Mouse (Mus musculus) thymus, adult 2 months (tissue): ENCODE measurements at regions not wholly inside any gene's neighbourhood (a gene's known extent, or its start where the extent isn't known, plus 50 kb on each side); places are given as distances from the start of the nearest gene placed in this dataset.

Source experiments
- CTCF ChIP-seq: fragments of 200-500 bp; IDR thresholded peaks from 2 replicates; pipeline ENCODE4 v1.5.1; 2012; ENCODE audit warnings: mild to moderate bottlenecking, control low read depth, low read length, moderate library complexity, borderline replicate concordance; ENCODE audit not compliant: control insufficient read depth, poor library complexity, insufficient read depth; ENCODE audit errors: extremely low read depth
- POLR2A ChIP-seq: fragments of 200-500 bp; IDR thresholded peaks from 2 replicates; pipeline ENCODE4 v1.6.1; 2012; ENCODE audit warnings: mild to moderate bottlenecking, low read length, control low read depth, moderate library complexity; ENCODE audit not compliant: control insufficient read depth, poor library complexity, insufficient read depth; ENCODE audit errors: extremely low read depth

GRCm38 (mm10) chr13:31746276-31746675 lies 60.2 kb upstream of the Foxc1 start:
- TF ChIP-seq CTCF (no peak), POLR2A (no peak)
